Mouse (Mus musculus) lung, adult 2 months (tissue): Measurements from ENCODE around the gene Sorl1.

ENCODE experiments used
- CTCF ChIP-seq: fragments of 200-500 bp; IDR thresholded peaks from 2 replicates; pipeline ENCODE4 v1.5.1; 2011; ENCODE audit warnings: mild to moderate bottlenecking, low read length, control low read depth; ENCODE audit not compliant: insufficient read depth
- POLR2A ChIP-seq: fragments of 200-500 bp; IDR thresholded peaks from 2 replicates; pipeline ENCODE4 v1.6.1; 2011; ENCODE audit warnings: low read depth, mild to moderate bottlenecking, control low read depth, low read length, borderline replicate concordance; ENCODE audit errors: extremely low read depth

DNA sequence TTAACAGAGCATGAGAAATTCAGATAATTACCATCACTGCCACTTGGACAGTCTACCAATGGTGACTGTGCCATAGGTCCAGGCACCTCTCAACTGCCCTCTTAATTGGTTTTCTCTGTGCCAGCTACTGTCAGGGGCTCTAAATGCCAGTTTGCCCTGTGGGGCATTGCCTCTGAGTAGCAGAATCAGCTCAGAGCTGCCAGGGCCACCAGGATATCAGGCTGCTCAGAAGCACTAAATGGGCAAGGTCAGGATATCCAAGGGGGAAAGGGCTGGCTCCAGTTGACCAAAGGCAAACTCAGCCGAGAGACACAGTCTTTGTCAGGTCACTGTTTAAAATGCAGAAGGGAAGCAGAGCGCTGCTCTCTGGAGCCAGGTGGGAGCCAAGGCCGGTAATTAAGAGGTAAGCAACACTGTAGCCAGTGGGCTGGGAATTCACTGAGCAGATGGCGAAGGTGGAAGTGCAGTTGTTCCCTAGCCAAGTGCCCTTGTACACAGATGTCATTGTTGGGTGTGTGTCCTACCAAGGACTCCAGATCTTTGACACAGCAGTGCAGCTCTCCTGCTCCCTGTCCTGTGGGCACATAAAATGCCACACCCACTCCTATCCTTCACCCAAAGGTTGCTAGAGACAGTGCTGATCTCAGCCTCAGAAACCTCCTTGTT, 181.0 kb downstream of the Sorl1 start:
- TF ChIP-seq CTCF (no peak), POLR2A (no peak)
